Mouse (Mus musculus): ENCODE results near the gene Slc30a2. TPM values are rescaled to one million over a fixed set of nuclear protein-coding genes. Genes with fewer than 3 reads are reported as not detected.
A peak's percentile ranks its signal among the peaks of the same experiment; 100 is the strongest.

The Slc30a2 gene
- total RNA-seq, 4 experiments from 2014 or later, result 3.4 to 20.1 (median 11.8) TPM

GRCm38 (mm10) chr4:134395977-134396825, 53.2 kb downstream of the Slc30a2 start, which contains the start of gene Pafah2:
Gene Pafah2, plus strand, starts transcription at chr4:134396320.
- peak; percentile 90 to 91 for DNase-seq (ENCODE audit: low spot score in 2 of 2)

DNA sequence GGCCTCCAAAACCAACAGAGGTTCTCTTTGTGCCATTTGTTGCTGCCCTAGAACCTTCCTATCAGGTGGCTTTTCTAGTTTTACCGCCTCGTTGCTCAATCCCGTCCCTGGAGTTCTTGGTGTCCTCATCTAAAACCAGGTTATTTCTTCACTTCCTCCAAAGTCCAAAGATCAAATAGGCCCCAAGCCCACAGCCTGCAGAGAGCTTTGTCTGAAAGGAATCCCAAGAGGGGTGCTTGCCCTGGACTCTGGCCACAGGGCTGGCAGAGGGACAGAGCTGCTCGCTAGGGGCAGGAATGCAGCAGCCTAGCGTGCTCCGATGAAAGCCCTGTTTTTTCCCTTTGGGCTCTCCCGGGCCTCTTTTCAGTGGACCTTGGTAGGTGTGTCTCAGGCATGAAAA, 54.1 kb downstream of the Slc30a2 start:
- peak; percentile 62 to 65 for DNase-seq (ENCODE audit: low spot score in 2 of 2)

GRCm38 (mm10) chr4:134397732-134398131, 54.8 kb downstream of the Slc30a2 start:
- DNase-seq (ENCODE audit: low spot score in 2 of 2), result no peak

DNA sequence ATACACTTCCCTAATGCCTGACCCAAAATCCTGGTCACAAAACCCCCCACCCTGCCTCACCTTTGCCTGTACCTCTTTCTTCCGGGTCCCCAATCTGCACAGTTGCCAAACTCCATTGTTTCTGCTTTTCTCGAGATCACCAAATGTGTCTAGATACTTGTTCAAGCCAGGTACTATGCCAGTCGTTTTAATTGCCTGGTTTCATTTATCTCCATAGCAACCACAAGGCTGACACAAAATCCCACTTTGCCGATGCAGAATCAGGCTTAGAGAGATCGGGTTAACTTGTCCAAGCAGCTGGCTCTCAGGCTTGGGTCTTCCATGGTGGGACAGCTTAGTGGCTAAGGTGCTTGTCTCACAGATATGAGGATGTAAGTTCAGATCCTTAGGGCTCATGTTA, 57.2 kb downstream of the Slc30a2 start:
- no peak for DNase-seq (ENCODE audit: low spot score in 2 of 2)

DNA sequence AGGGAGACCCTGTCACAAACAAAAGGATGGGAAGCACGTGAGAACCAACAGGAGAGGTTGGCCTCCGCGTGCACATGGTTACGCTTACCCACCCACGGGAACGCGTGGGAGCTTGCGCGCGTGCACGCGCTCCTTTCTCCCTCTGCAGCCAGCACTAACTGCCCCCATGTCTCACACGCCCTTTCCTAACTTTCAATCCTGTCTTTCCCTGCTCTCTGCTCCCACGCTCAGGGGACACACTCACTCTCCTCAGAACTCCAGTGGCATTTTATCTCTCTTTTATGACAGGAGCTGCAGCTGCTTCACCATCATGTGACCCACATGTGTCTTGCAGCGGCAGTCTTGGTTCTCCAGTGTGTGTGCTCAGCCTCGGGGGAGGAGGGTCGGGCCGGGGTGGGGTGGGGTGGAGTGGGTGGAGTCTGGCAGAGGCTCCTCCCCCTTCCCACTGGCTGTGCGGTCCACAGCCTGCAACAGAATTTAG, 58.2 kb downstream of the Slc30a2 start:
- DNase-seq (ENCODE audit: low spot score in 2 of 2), result peak in 1 of 2 experiments; percentile 40

DNA sequence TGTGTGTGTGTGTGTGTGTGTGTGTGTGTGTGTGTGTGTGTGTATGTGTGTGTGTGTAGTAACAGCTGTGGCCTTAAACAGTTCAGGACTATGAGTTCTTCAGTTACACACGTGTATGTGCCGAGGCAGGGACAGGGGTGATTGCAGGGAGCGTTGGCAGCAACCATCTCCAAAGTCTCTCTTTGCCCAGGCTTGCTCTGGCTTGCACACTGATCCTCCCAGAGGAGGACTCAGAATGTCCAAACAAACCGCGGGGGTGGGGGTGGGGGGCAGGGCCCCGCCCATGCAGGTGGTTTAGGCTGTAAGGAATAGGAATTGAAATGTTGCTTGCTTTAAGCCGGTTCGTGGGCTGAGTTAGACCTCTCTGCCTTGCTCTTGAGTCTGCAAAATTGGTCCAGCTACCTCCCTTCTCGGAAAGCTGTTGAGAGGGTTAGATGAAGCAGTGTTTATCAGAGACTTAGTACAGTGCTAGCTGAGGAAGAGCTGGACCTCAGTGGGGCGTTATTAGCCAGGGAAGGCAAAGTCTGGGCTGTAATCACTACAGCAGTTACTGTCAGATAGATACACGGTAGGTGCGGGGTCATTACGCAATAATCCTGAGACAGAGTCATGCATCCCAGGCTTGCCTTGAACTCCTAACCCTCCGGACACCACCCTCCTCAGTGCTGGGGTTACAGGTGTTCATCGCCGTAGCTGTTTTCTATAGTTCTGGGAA, 59.0 kb downstream of the Slc30a2 start:
- no peak for DNase-seq (ENCODE audit: low spot score in 2 of 2)

- DNase-seq (ENCODE audit: low spot score in 2 of 2), result peak in 1 of 2 experiments; percentile 22
These were observed 59.7 kb downstream of the Slc30a2 start for GRCm38 (mm10) chr4:134402571-134403262.

GRCm38 (mm10) chr4:134403721-134404120, 60.7 kb downstream of the Slc30a2 start:
- DNase-seq (ENCODE audit: low spot score in 2 of 2), result no peak

Other genes with a start within 250 kb of the Slc30a2 start
- gene Cd52, start 248.1 kb upstream of the Slc30a2 start, total RNA-seq (2022), result under 1 TPM in 1 of 4 experiments, not detected in 3; 0.85 TPM
- 1 to 10 TPM; 1.0 to 2.3 (median 1.9) TPM for gene Ubxn11, start 240.6 kb upstream of the Slc30a2 start, total RNA-seq (2022)
- 10 to 100 TPM in 3 of 4 experiments, 1 to 10 TPM in 1; 9.0 to 16.5 (median 13.4) TPM for gene Sh3bgrl3, start 214.4 kb upstream of the Slc30a2 start, total RNA-seq (2022)
- gene Cep85, start 156.1 kb upstream of the Slc30a2 start, total RNA-seq (2022), result 10 to 100 TPM; 46.5 to 67.7 (median 55.8) TPM
- not detected for gene Gm7534, start 140.2 kb upstream of the Slc30a2 start, total RNA-seq (2022)
- gene Catsper4, start 115.8 kb upstream of the Slc30a2 start, total RNA-seq (2022), result 1 to 10 TPM in 2 of 4 experiments, under 1 TPM in 2; 0.75 to 1.8 (median 1.1) TPM
- gene Cnksr1, start 104.8 kb upstream of the Slc30a2 start, total RNA-seq (2022), result 10 to 100 TPM; 48.7 to 66.3 (median 61.7) TPM
- gene E130218I03Rik, start 99.5 kb upstream of the Slc30a2 start, total RNA-seq (2022), result under 1 TPM in 1 of 4 experiments, not detected in 3; 0.29 TPM
- gene Zfp593, start 97.6 kb upstream of the Slc30a2 start, total RNA-seq (2022), result 1 to 10 TPM; 5.0 to 7.3 (median 6.1) TPM
- gene Gm30191, start 96.2 kb upstream of the Slc30a2 start, total RNA-seq (2022), result not detected
- 1 to 10 TPM; 1.7 to 2.5 (median 1.8) TPM for gene Grrp1, start 89.1 kb upstream of the Slc30a2 start, total RNA-seq (2022)
- gene Pdik1l, start 55.3 kb upstream of the Slc30a2 start, total RNA-seq (2022), result 1 to 10 TPM; 2.5 to 4.1 (median 3.4) TPM
- 100 to 1,000 TPM; 202 to 681 (median 229) TPM for gene Trim63, start 28.1 kb upstream of the Slc30a2 start, total RNA-seq (2022)
- gene Extl1, start 40.7 kb downstream of the Slc30a2 start, total RNA-seq (2022), result 10 to 100 TPM; 22.2 to 36.1 (median 29.7) TPM
- gene Pafah2, start 53.1 kb downstream of the Slc30a2 start, total RNA-seq (2022), result 1 to 10 TPM; 2.2 to 2.8 (median 2.5) TPM
- 1 to 10 TPM; 2.7 to 4.4 (median 2.8) TPM for gene Stmn1, start 125.1 kb downstream of the Slc30a2 start, total RNA-seq (2022)
- 1 to 10 TPM; 2.8 to 5.5 (median 5.0) TPM for gene Paqr7, start 153.5 kb downstream of the Slc30a2 start, total RNA-seq (2022)
- gene Aunip, start 167.8 kb downstream of the Slc30a2 start, total RNA-seq (2022), result not detected
- gene Mtfr1l, start 192.2 kb downstream of the Slc30a2 start, total RNA-seq (2022), result 100 to 1,000 TPM; 129 to 173 (median 151) TPM
- gene Selenon, start 209.0 kb downstream of the Slc30a2 start, total RNA-seq (2022), result 1 to 10 TPM; 2.8 to 3.8 (median 3.2) TPM